Mouse (Mus musculus) bone marrow macrophage, adult 2 months (primary cell): ENCODE measurements at regions not wholly inside any gene's neighbourhood (a gene's known extent, or its start where the extent isn't known, plus 50 kb on each side); places are given as distances from the start of the nearest gene placed in this dataset.

Source experiments
- H3K27ac ChIP-seq: 2 replicates; pipeline ENCODE4 v1.5.1; 2012; ENCODE audit warnings: low read depth, low read length; ENCODE audit not compliant: insufficient read depth
- H3K4me1 ChIP-seq: 2 replicates; pipeline ENCODE4 v1.6.1; 2012; ENCODE audit warnings: low read length; ENCODE audit not compliant: control insufficient read depth, insufficient read depth
- H3K4me3 ChIP-seq: 2 replicates; pipeline ENCODE4 v1.5.1; 2012; ENCODE audit warnings: mild to moderate bottlenecking, low read length, moderate library complexity; ENCODE audit not compliant: insufficient read depth
- CTCF ChIP-seq: IDR thresholded peaks from 2 replicates; pipeline ENCODE4 v1.5.1; 2012; ENCODE audit warnings: low read depth, mild to moderate bottlenecking, low read length, moderate library complexity
- POLR2A ChIP-seq: IDR thresholded peaks from 2 replicates; pipeline ENCODE4 v1.6.1; 2012; ENCODE audit warnings: mild to moderate bottlenecking, low read depth, low read length, borderline replicate concordance

- no peak overlapping the region for H3K27ac ChIP-seq
- no peak for TF ChIP-seq CTCF
- no peak for TF ChIP-seq POLR2A
- H3K4me3 ChIP-seq, result no peak overlapping the region
- no peaks in the 10 kb centered on the region for H3K4me1 ChIP-seq
These were observed 117.7 kb upstream of the Neo1 start for GRCm38 (mm10) chr9:59153945-59154344.

- no peak for TF ChIP-seq CTCF
- no peak for TF ChIP-seq POLR2A
- H3K27ac ChIP-seq, result no peak overlapping the region
These were observed 116.9 kb upstream of the Neo1 start for GRCm38 (mm10) chr9:59153126-59153525.

GRCm38 (mm10) chr9:59144256-59144800 is 108.1 kb upstream of the Neo1 start:
- no peak overlapping the region for H3K4me3 ChIP-seq
- no peak overlapping the region for H3K27ac ChIP-seq
- no peak for TF ChIP-seq CTCF
- TF ChIP-seq POLR2A, result no peak
- H3K4me1 ChIP-seq, result no peaks in the 10 kb centered on the region

More at GRCm38 (mm10) chr9:59153126-59153525, 116.9 kb upstream of the Neo1 start:
- no peak overlapping the region for H3K4me3 ChIP-seq
- no peaks in the 10 kb centered on the region for H3K4me1 ChIP-seq

GRCm38 (mm10) chr9:59143610-59144009 is 107.4 kb upstream of the Neo1 start:
- Histone ChIP-seq H3K4me1 (no peaks in the 10 kb centered on the region), H3K4me3 (no peak overlapping the region), H3K27ac (no peak overlapping the region)
- TF ChIP-seq CTCF (no peak), POLR2A (no peak)

- no peaks in the 10 kb centered on the region for H3K4me1 ChIP-seq
- no peak overlapping the region for H3K4me3 ChIP-seq
- no peak for TF ChIP-seq CTCF
- no peak for TF ChIP-seq POLR2A
- no peak overlapping the region for H3K27ac ChIP-seq
These were observed 98.2 kb upstream of the Neo1 start for GRCm38 (mm10) chr9:59134171-59135041.

GRCm38 (mm10) chr9:59129699-59130340 is 93.6 kb upstream of the Neo1 start:
- H3K27ac ChIP-seq, result no peak overlapping the region
- no peaks in the 10 kb centered on the region for H3K4me1 ChIP-seq
- no peak overlapping the region for H3K4me3 ChIP-seq
- TF ChIP-seq CTCF (no peak), POLR2A (no peak)

- TF ChIP-seq CTCF, result no peak
- no peak for TF ChIP-seq POLR2A
- Histone ChIP-seq H3K4me1 (no peaks in the 10 kb centered on the region), H3K27ac (no peak overlapping the region), H3K4me3 (no peak overlapping the region)
These were observed 93.0 kb upstream of the Neo1 start for GRCm38 (mm10) chr9:59129252-59129651.

- no peak for TF ChIP-seq CTCF
- TF ChIP-seq POLR2A, result no peak
- Histone ChIP-seq H3K4me3 (no peak overlapping the region), H3K4me1 (no peaks in the 10 kb centered on the region), H3K27ac (no peak overlapping the region)
These were observed 91.8 kb upstream of the Neo1 start for GRCm38 (mm10) chr9:59128023-59128422.

- Histone ChIP-seq H3K27ac (no peak overlapping the region), H3K4me3 (no peak overlapping the region), H3K4me1 (no peaks in the 10 kb centered on the region)
- TF ChIP-seq CTCF (no peak), POLR2A (no peak)
These were observed 89.6 kb upstream of the Neo1 start for GRCm38 (mm10) chr9:59125886-59126285.

GRCm38 (mm10) chr9:59116561-59116960 is 80.3 kb upstream of the Neo1 start:
- Histone ChIP-seq H3K27ac (no peak overlapping the region), H3K4me1 (no peaks in the 10 kb centered on the region), H3K4me3 (no peak overlapping the region)
- TF ChIP-seq POLR2A (no peak), CTCF (no peak)
